Mouse (Mus musculus) cerebellum, adult 2 months (tissue): ENCODE data around the gene Sh3tc1.

ENCODE experiments used
- CTCF ChIP-seq: fragments of 200-500 bp; IDR thresholded peaks from 2 replicates; pipeline ENCODE4 v1.5.1; 2011; ENCODE audit warnings: low read depth, mild to moderate bottlenecking, control low read depth, low read length, moderate library complexity, borderline replicate concordance; ENCODE audit not compliant: insufficient read depth
- POLR2A ChIP-seq: fragments of 200-500 bp; IDR thresholded peaks from 2 replicates; pipeline ENCODE4 v1.6.1; 2011; ENCODE audit warnings: low read length, control low read depth, borderline replicate concordance; ENCODE audit not compliant: insufficient read depth

- TF ChIP-seq POLR2A (no peak), CTCF (no peak)
These were observed 16.2 kb upstream of the Sh3tc1 start for GRCm38 (mm10) chr5:35756020-35756419.
